Mouse (Mus musculus): ENCODE measurements around the gene Ebf1.

DNA sequence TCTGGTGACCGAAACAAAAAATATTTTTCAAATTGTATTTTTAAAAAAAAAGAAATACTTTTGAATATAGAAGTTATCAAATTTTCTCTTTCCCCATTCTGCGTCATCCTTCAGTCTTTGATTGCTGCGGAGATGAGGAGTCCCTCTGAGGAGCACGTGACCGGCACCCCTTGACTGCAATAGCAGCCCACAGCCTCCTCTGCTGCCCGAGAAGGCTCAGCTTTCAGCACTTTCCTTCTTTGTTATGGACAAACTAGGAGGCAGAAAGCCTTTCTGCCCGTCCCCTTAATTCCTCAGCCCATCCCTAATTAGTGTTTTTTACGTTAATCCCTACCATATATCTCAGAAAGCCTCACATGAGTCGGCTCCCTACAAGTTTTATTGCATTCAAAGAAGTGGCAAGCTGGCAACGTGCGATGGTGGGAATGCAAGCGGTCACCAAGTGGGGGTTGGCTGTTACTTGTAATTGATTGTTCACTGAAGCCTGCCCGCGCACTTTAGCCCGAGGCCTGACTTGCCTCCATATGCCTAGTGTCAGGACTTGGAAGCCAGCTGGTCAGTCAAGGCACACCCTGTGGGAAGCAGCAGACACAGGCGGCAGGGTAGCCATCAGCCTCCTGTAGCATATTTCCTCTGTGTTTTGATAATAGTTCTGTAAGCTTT, 79.6 kb downstream of the Ebf1 start:
- TF ChIP-seq CTCF (IDR thresholded peaks at IDR 0.05; ENCODE audit: low read depth) (no peak), EP300 (IDR thresholded peaks at IDR 0.05; ENCODE audit: low read depth) (no peak)
